Mouse (Mus musculus): Measurements from ENCODE around the gene Atg10. TPM values are rescaled to one million over a fixed set of nuclear protein-coding genes. Genes with fewer than 3 reads are reported as not detected.

Gene Atg10
- total and polyA plus RNA-seq, 3 experiments = 2.0 to 4.3 TPM; not detected in 1

GRCm38 (mm10) chr13:90980878-90981674 is 242.7 kb downstream of the Atg10 start:
- Histone ChIP-seq H3K79me2 (ENCODE audit: control insufficient read depth, insufficient read depth, low read length, poor library complexity) (no peaks in the 10 kb centered on the region), H3K36me3 (ENCODE audit: control insufficient read depth in 1 of 2, insufficient read depth in 2 of 2, low read length in 2 of 2) (peaks cover 0 to 23% of the 10 kb centered on the region in 2 experiments; a peak in 2 of 4 replicates), H3K9ac (ENCODE audit: control insufficient read depth, low read depth, low read length, poor library complexity, severe bottlenecking) (peak overlapping the region; percentile 27), H3K27ac (ENCODE audit: control insufficient read depth, low read depth, low read length) (peak overlapping the region; percentile 80), H3K4me3 (ENCODE audit: control insufficient read depth in 1 of 2, insufficient read depth in 1 of 2, low read depth in 2 of 2, low read length in 2 of 2) (no peak overlapping the region), H3K9me3 (replicated peaks; ENCODE audit: insufficient read depth, low read length) (no peaks in the 10 kb centered on the region), H3K4me1 (ENCODE audit: control insufficient read depth in 1 of 2, insufficient read depth in 2 of 2, low read length in 2 of 2) (peaks cover 4 to 17% of the 10 kb centered on the region in 2 experiments), H3K27me3 (ENCODE audit: control insufficient read depth in 1 of 2, insufficient read depth in 2 of 2, low read length in 2 of 2) (no peaks in the 10 kb centered on the region)
- DNase-seq (ENCODE audit: low read depth, low spot score) = peak; percentile 77
- TF ChIP-seq ETS1 (IDR thresholded peaks at IDR 0.05; ENCODE audit: low read depth, low read length) = peak; percentile 73; the same call in 1 of the 2 replicates
- TF ChIP-seq ELF1 (IDR thresholded peaks at IDR 0.05; ENCODE audit: low read depth, low read length) = no peak
- TF ChIP-seq MYB (IDR thresholded peaks at IDR 0.05; ENCODE audit: low read depth, low read length) = no peak
- 0 out of 2 replicates have a peak, but pooled peaks have one; percentile 6 for TF ChIP-seq RCOR1 (IDR thresholded peaks at IDR 0.05; ENCODE audit: low read depth, low read length)
- TF ChIP-seq MYC (IDR thresholded peaks at IDR 0.05; ENCODE audit: low read depth, low read length) = no peak
- TF ChIP-seq EP300 (IDR thresholded peaks at IDR 0.05; ENCODE audit: low read depth in 1 of 2, low read length in 2 of 2) = peak; percentile 41 to 73
- no peak for TF ChIP-seq TCF12 (IDR thresholded peaks at IDR 0.05; ENCODE audit: low read depth, low read length)
- TF ChIP-seq CHD1 (IDR thresholded peaks at IDR 0.05; ENCODE audit: low read depth, low read length) = no peak
- peak; percentile 70 for TF ChIP-seq GATA1 (IDR thresholded peaks at IDR 0.05; ENCODE audit: low read depth, low read length)
- TF ChIP-seq POLR2A (IDR thresholded peaks at IDR 0.05; ENCODE audit: control insufficient read depth in 1 of 2, insufficient read depth in 1 of 2, low read depth in 1 of 2, low read length in 2 of 2, poor library complexity in 1 of 2) = no peak
- no peak for TF ChIP-seq RAD21 (IDR thresholded peaks at IDR 0.05; ENCODE audit: low read depth, low read length)
- no peak for TF ChIP-seq MAX (IDR thresholded peaks at IDR 0.05; ENCODE audit: low read length)
- no peak for TF ChIP-seq NELFE (IDR thresholded peaks at IDR 0.05; ENCODE audit: low read depth, low read length)
- no peak for TF ChIP-seq HCFC1 (IDR thresholded peaks at IDR 0.05; ENCODE audit: low read depth, low read length)
- 0 out of 2 replicates have a peak, but pooled peaks have one; percentile 48 for TF ChIP-seq SIN3A (IDR thresholded peaks at IDR 0.05; ENCODE audit: low read length)
- TF ChIP-seq SMC3 (IDR thresholded peaks at IDR 0.05; ENCODE audit: low read depth, low read length) = 0 out of 2 replicates have a peak, but pooled peaks have one; percentile 6

- H3K4me3 ChIP-seq (ENCODE audit: control insufficient read depth in 1 of 2, insufficient read depth in 1 of 2, low read depth in 2 of 2, low read length in 2 of 2) = no peak overlapping the region
- H3K9ac ChIP-seq (ENCODE audit: control insufficient read depth, low read depth, low read length, poor library complexity, severe bottlenecking) = no peak overlapping the region
- H3K79me2 ChIP-seq (ENCODE audit: control insufficient read depth, insufficient read depth, low read length, poor library complexity) = no peaks in the 10 kb centered on the region
- DNase-seq (ENCODE audit: low read depth, low spot score) = no peak
- no peak overlapping the region for H3K27ac ChIP-seq (ENCODE audit: control insufficient read depth, low read depth, low read length)
- TF ChIP-seq TAL1 (IDR thresholded peaks at IDR 0.05; ENCODE audit: low read length) (no peak), GATA1 (IDR thresholded peaks at IDR 0.05; ENCODE audit: low read depth, low read length) (no peak), TBP (IDR thresholded peaks at IDR 0.05; ENCODE audit: low read depth, low read length) (no peak), USF1 (IDR thresholded peaks at IDR 0.05; ENCODE audit: low read depth, low read length) (no peak), USF2 (IDR thresholded peaks at IDR 0.05; ENCODE audit: borderline replicate concordance in 1 of 2, insufficient read depth in 1 of 2, low read depth in 1 of 2, low read length in 2 of 2) (no peak), UBTF (IDR thresholded peaks at IDR 0.05; ENCODE audit: borderline replicate concordance, insufficient read depth, low read depth, low read length) (no peak), POLR2AphosphoS5 (IDR thresholded peaks at IDR 0.05; ENCODE audit: borderline replicate concordance, low read depth, low read length) (no peak), MEF2A (IDR thresholded peaks at IDR 0.05; ENCODE audit: extremely low read depth, insufficient replicate concordance, low read depth, low read length, poor library complexity, severe bottlenecking) (no peak), E2F4 (IDR thresholded peaks at IDR 0.05; ENCODE audit: borderline replicate concordance, low read depth, low read length) (no peak)
- H3K4me1 ChIP-seq (ENCODE audit: control insufficient read depth in 1 of 2, insufficient read depth in 2 of 2, low read length in 2 of 2) = peaks cover 3 to 15% of the 10 kb centered on the region in 2 experiments
- no peaks in the 10 kb centered on the region for H3K9me3 ChIP-seq (replicated peaks; ENCODE audit: insufficient read depth, low read length)
- no peaks in the 10 kb centered on the region for H3K27me3 ChIP-seq (ENCODE audit: control insufficient read depth in 1 of 2, insufficient read depth in 2 of 2, low read length in 2 of 2)
- peaks cover 0 to 13% of the 10 kb centered on the region in 2 experiments; a peak in 2 of 4 replicates for H3K36me3 ChIP-seq (ENCODE audit: control insufficient read depth in 1 of 2, insufficient read depth in 2 of 2, low read length in 2 of 2)
Measured at GRCm38 (mm10) chr13:90977057-90977456, 246.7 kb downstream of the Atg10 start.

All from MEL (cell line).